Mouse (Mus musculus) thymus, postnatal 10 days (tissue): ENCODE results near the gene Slc35a2.
"Not testable (repeated sequence)": the region's sequence is repeated elsewhere in the genome, so short reads cannot be mapped to it uniquely, and the experiment has no call there.

ENCODE experiments used
- DNase-seq, 2 experiments: peaks; one replicate each; pipeline ENCODE4 v3.0.0; 2021; ENCODE audit warnings: low spot score in 2 of 2

Gene Slc35a2

DNA sequence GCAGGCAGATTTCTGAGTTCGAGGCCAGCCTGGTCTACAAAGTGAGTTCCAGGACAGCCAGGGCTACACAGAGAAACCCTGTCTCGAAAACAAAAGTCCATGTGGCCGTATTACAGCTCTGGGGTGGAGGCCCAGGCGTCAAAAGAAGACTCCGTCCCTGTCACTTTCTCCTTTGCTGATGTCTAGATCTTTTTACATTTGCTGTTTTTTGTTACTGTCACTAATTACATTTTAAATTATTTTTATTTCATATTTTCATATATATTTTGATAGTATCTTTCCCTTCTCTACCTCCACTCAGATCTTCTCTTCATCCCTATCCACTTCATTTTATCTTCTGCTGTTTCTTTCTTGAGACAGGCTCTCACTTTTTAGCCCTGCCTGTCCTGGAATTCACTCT lies 23.9 kb downstream of the Slc35a2 start, which contains the start of gene Gm10491:
TSS of gene Gm10491 (minus strand) at position 101 of the 400 bp plus-strand sequence.
- no peak for DNase-seq

GRCm38 (mm10) chrX:7909242-7909641 lies 25.4 kb downstream of the Slc35a2 start, which contains the start of gene Gm10490:
TSS of gene Gm10490 (plus strand) at chrX:7909542.
- DNase-seq: not testable (repeated sequence)

DNA sequence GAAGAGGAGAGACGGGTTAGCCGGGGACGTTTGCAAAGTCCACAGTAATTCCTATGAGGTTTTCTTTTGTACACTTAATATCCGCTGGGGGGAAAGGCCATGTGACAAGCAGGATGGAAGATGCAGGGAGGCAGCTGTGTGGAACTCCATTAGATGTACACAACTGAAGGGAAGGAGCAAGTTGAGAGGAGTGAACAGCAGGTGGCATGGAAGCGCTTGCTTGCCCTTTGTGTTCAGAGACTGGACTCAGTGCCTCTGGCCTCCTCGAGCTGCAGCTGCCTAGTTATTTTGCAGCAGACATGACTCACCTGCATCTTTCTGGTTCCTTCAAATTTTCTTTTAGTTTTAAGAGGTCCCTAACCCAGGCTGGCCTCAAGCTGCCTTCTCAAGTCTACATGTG lies 26.6 kb downstream of the Slc35a2 start:
- DNase-seq: no peak

- peak in 1 of 2 experiments; percentile 17 for DNase-seq
These were observed 31.8 kb downstream of the Slc35a2 start for GRCm38 (mm10) chrX:7915669-7916068.

DNA sequence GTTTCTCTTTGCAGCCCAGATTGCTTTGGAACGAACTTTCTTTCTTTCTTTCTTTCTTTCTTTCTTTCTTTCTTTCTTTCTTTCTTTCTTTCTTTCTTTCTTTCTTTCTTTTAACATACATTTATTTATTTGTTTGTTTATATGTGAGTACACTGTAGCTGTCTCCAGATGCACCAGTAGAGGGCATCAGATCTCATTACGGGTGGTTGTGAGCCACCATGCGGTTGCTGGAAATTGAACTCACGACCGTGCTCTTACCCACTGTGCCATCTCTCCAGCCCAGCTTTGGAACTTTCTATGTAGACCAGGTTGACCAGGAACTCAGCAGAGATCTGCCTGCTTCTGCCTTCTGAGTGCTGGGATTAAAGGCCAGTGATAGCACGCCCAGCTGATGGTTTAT lies 34.1 kb downstream of the Slc35a2 start:
- DNase-seq: not testable (repeated sequence)

DNA sequence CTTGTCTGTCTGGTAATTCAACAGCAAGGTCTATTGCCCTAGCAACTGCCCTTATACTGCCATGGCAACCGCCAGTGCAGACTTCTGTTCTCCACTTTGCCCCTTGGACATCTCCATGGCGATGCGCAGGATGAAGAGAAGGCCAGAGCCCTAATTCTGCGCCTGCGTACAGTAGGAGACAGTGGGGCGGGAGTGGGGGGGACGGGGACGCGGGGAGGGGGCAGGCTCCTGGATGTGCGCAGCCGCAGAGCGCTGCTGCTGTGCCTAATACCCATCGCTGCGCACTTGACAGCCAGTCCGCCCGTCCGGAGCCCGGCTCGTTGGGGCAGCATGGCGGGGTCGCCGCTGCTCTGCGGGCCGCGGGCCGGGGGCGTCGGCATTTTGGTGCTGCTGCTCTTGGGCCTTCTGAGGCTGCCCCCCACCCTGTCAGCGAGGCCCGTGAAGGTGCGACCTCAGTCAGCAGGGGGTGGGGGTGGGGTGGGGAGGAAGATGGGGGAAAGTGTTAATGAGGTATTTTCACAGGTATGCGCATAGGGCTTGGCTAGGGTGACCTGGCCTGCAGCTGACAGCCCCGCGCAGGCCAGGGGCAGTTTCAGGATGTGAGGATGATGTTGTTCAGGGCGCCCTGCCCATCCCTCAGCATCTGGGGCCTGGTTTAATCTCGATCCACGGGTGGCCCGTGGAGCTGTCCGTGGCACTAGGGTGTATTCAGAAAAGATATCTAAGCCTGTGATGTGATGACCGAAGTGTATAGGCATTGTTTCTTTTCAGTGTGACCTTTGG lies 36.0 kb downstream of the Slc35a2 start, which contains the start of gene Pcsk1n:
TSS of gene Pcsk1n (plus strand) at position 222 of the 783 bp plus-strand sequence.
- DNase-seq: no peak

GRCm38 (mm10) chrX:7922032-7922431 lies 38.2 kb downstream of the Slc35a2 start:
- DNase-seq: no peak

- no peak for DNase-seq
These were observed 42.4 kb downstream of the Slc35a2 start for GRCm38 (mm10) chrX:7926266-7926665.

- DNase-seq: no peak
These were observed 43.3 kb downstream of the Slc35a2 start for GRCm38 (mm10) chrX:7927116-7927515.

DNA sequence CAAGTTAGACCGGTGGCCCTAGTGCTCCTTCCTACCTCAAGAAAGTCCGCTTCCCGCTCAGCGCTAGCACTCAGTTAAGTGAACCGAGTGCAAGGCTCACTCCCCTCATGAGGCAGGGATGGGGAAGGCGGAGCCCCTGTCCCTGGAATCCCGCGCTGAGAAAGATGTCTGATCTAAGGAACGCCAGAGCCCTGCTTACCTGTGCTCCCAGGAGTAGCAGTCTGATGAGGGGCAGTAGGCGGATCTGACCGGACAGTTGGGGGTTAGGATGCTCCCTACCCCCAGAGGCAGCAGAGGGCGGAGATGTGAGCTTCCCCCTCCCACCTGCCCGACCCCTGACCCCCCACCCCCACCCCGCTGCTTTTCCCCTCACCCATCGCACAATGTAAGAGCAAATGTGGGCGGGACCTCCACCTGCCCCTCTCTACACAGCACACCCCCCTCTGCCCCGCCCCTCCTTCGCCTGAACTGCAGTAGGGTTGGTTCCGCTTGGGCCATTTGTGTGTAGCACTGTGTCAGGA lies 44.5 kb downstream of the Slc35a2 start, which contains the start of gene Eras:
TSS of gene Eras (minus strand) at position 338 of the 521 bp plus-strand sequence.
- DNase-seq: no peak

DNA sequence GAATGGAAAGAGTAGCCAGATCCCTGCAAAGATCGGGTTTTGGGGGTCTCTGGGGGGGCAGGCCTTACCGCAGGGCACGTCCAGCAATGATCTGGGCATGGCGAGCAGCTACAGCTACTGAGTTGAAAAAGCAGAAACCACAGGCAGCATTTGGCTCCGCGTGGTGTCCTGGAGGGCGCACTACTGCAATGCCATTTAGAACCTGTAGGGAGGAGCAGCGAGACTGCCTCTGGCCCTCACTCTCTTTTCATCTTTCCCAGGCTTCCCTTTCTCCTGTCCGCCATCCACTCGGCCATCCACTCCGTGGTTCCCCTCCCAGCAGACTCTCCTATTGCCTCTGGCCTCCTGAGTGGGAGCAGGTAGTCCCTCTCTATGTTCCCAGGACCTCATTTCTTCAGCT lies 53.0 kb downstream of the Slc35a2 start:
- no peak for DNase-seq

DNA sequence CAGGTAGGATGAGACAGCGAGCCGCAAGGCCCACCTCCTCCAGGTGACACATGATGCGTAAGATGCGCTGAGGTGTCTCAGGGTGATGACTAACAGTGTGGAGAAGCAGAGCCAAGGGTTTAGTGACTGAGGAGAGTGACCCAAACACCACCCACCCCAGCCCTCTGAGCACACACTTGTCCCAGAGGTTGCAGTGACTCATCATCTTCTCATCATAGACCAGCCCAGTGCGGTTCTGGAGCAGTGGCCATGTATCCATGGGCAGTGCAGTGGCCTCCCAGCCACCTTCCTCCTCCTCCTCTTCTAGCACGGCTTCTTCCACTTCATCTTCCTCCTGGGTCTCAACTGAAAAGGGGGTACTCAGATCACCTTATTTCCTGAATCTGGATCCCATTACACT lies 53.8 kb downstream of the Slc35a2 start:
- DNase-seq: no peak
